Mouse (Mus musculus) adrenal gland, adult 10 weeks (tissue): ENCODE results near the gene Meig1. TPM values are rescaled to one million over a fixed set of nuclear protein-coding genes. Genes with fewer than 3 reads are reported as not detected.

Source experiments
- polyA plus RNA-seq: library from polyadenylated mRNA; stranded (reverse); fragments of 350-450 nt; fragmentation: Illumina TruSeq; extraction: RNeasy Lipid Tissue Mini Kit (QIAGEN cat#74804); gene quantifications from one replicate; pipeline ENCODE4 v1.2.3, GENCODE M21; 2014; ENCODE audit warnings: low read depth, low replicate concordance

Meig1 gene
- polyA plus RNA-seq = not detected

DNA sequence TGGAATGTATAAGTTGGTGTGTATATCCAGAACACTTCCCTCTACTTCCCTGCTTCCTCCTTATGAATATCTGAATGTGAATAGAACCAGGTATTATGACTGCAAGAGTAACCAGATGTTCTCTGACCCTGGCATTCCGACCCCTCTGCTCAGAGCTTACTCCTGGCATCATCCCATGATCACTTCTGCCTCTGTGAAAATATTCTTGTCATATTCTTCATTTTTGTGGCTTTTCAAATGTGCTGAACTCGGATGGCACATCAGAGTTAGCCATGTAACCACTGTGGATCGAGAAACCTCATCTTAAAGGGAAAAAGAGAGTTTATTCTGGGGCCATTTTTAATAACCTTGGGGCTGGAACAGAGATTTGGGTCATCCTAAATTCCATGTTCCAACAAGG is at the start of gene Meig1:
Gene Meig1 (minus strand): TSS at position 101 of the 400 bp plus-strand sequence.

DNA sequence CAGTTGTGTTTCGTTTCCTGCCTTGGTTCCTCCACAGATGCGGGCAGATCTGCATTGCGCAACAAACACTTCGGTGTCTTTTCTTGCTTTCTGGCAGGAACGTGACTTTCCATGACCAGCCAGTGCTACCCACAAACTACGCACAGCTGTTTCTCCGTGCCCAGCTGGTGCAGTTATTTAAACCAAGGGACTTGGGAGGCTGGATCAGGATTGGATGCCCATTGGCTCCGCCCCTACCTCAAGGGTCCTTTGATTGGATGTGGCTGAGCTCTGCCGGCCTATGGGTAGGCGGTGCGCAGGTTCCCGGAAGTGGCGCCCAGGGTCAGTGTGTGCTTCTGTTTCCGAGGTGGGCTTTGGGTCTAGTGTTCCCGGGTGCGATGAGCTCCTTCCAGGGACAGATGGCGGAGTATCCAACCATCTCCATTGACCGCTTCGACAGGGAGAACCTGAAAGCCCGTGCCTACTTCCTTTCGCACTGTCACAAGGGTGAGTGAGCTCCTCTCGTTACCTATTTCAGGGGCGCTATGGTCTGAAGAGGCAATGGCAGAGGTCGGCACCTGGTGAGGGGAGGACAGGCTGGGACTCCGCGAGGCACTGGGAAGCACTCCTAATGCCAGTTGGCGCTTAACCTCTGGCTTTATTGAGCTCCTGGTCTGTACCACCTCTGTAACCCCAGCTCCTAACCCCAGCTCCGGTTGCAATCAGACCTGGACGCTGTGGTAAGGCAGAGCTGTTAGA is 1.6 kb upstream of the Meig1 start, which contains the start of gene Dclre1c:
Gene Dclre1c (plus strand): TSS at position 291 of the 738 bp plus-strand sequence.

DNA sequence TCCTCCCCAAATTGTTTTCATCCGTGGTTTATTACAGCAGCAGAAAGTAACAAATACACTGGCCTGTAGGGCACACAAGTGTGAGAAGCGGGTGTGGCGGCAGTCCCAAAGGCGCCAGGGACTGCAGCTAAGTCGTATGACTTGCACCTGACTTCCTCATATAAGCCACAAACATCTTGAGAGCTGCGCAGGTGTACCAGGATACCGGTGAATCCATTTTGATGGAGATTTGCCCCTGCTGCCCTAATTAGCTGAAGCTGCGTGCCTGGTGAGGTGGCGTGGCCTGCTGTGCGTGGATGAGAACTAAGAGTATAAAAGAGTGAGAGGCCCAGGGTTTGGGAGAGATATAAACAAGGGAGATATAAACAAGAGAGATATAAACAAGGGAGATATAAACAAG is 25.3 kb downstream of the Meig1 start, which contains the start of gene Olah:
Gene Olah (minus strand): TSS at position 101 of the 400 bp plus-strand sequence.

Other genes starting within 250 kb of the Meig1 start
- gene Nmt2, start 138.4 kb downstream of the Meig1 start, polyA plus RNA-seq = 124 TPM
- gene Rpp38, start 90.0 kb downstream of the Meig1 start, polyA plus RNA-seq = 19.8 TPM
- not detected for gene Acbd7, start 86.5 kb downstream of the Meig1 start, polyA plus RNA-seq
- gene Olah, start 25.4 kb downstream of the Meig1 start, polyA plus RNA-seq = 0.52 TPM
- 13.4 TPM for gene Dclre1c, start 1.5 kb upstream of the Meig1 start, polyA plus RNA-seq
- 7.6 TPM for gene Suv39h2, start 52.4 kb upstream of the Meig1 start, polyA plus RNA-seq
- 2.3 TPM for gene Gm45902, start 90.1 kb upstream of the Meig1 start, polyA plus RNA-seq
- 46.5 TPM for gene Hspa14, start 90.2 kb upstream of the Meig1 start, polyA plus RNA-seq
- 8.3 TPM for gene Cdnf, start 90.4 kb upstream of the Meig1 start, polyA plus RNA-seq
- 30.1 TPM for gene Fam107b, start 147.8 kb upstream of the Meig1 start, polyA plus RNA-seq